9 mouse cellular contexts compared by ENCODE assay signal in genomic region chr2:131546745-131547408, GRCm38 (mm10). TPM values are rescaled to one million over a fixed set of nuclear protein-coding genes. Genes with fewer than 3 reads are reported as not detected.
DNase-seq lines count a peak whose midpoint lies in the region; ATAC-seq and TF ChIP-seq lines count a peak whose summit lies in the region.
"Had no signal": no experiment of that assay in that cellular context is flagged by ENCODE, and none has a peak within 500 bp of the region (broad histone marks: within the 10 kb centered on the region; RNA-seq: fewer than 3 reads in every experiment).

No protein-coding gene starts in this region.

- peak overlapping the region; percentile 72; the same call in 1 of the 2 replicates for H3K4me2 ChIP-seq in liver, embryonic 12.5 days
- no peak overlapping the region for H3K4me2 ChIP-seq in liver, embryonic 11.5 days
- peak overlapping the region; percentile 73 for H3K4me2 ChIP-seq in midbrain, embryonic 14.5 days (ENCODE audit: low read length)
- no peak overlapping the region for H3K4me2 ChIP-seq in liver, postnatal 0 days (ENCODE audit: low read depth, low read length)

- no peak for TF ChIP-seq POLR2A in cerebellum, adult 2 months (IDR thresholded peaks at IDR 0.05; ENCODE audit: borderline replicate concordance, insufficient read depth, low read length)

- H3K27me3 ChIP-seq in liver, embryonic 12.5 days (replicated peaks) = peaks cover 94% of the 10 kb centered on the region
- H3K27me3 ChIP-seq in liver, embryonic 11.5 days (replicated peaks; ENCODE audit: control insufficient read depth, insufficient read depth, low read length) = peaks cover 53% of the 10 kb centered on the region
- peaks cover 64% of the 10 kb centered on the region for H3K27me3 ChIP-seq in hindbrain, embryonic 10.5 days (ENCODE audit: insufficient read depth, poor library complexity, severe bottlenecking)
- peaks cover 38% of the 10 kb centered on the region for H3K27me3 ChIP-seq in midbrain, embryonic 14.5 days (ENCODE audit: control insufficient read depth, insufficient read depth, low read length)
- no peaks in the 10 kb centered on the region for H3K27me3 ChIP-seq in cerebellum, adult 2 months (ENCODE audit: control insufficient read depth, insufficient read depth, low read length)
- H3K27me3 ChIP-seq in liver, postnatal 0 days (ENCODE audit: insufficient read depth, low read length) = peaks cover 40% of the 10 kb centered on the region

- peak overlapping the region; percentile 50; the same call in 1 of the 2 replicates for H3K4me3 ChIP-seq in liver, embryonic 12.5 days
- no peak overlapping the region for H3K4me3 ChIP-seq in liver, embryonic 11.5 days (ENCODE audit: low read depth, low read length)
- 0 out of 2 replicates have a peak overlapping the region, but pooled peaks have one; percentile 53 for H3K4me3 ChIP-seq in hindbrain, embryonic 10.5 days
- no peak overlapping the region for H3K4me3 ChIP-seq in midbrain, embryonic 14.5 days (replicated peaks; ENCODE audit: low read depth, low read length)
- no peak overlapping the region for H3K4me3 ChIP-seq in cerebellum, adult 2 months (replicated peaks; ENCODE audit: insufficient read depth, low read depth, low read length)
- no peak overlapping the region for H3K4me3 ChIP-seq in liver, postnatal 0 days (ENCODE audit: low read depth, low read length)

- H3K4me1 ChIP-seq in liver, embryonic 12.5 days = peaks cover 11% of the 10 kb centered on the region
- no peaks in the 10 kb centered on the region; the same call in 1 of the 2 replicates for H3K4me1 ChIP-seq in liver, embryonic 11.5 days (replicated peaks; ENCODE audit: control insufficient read depth, insufficient read depth, low read length)
- peaks cover 30% of the 10 kb centered on the region for H3K4me1 ChIP-seq in hindbrain, embryonic 10.5 days (replicated peaks)
- H3K4me1 ChIP-seq in midbrain, embryonic 14.5 days (ENCODE audit: control insufficient read depth, insufficient read depth, low read length) = peaks cover 8% of the 10 kb centered on the region; the same call in 1 of the 2 replicates
- peaks cover 9% of the 10 kb centered on the region for H3K4me1 ChIP-seq in cerebellum, adult 2 months (ENCODE audit: control insufficient read depth, insufficient read depth, low read length)
- H3K4me1 ChIP-seq in liver, postnatal 0 days (ENCODE audit: insufficient read depth) = peaks cover 3% of the 10 kb centered on the region

- H3K9me3 ChIP-seq in liver, embryonic 12.5 days (replicated peaks) = no peaks in the 10 kb centered on the region
- H3K9me3 ChIP-seq in liver, embryonic 11.5 days (ENCODE audit: control insufficient read depth, low read length) = no peaks in the 10 kb centered on the region
- no peaks in the 10 kb centered on the region for H3K9me3 ChIP-seq in hindbrain, embryonic 10.5 days
- no peaks in the 10 kb centered on the region for H3K9me3 ChIP-seq in midbrain, embryonic 14.5 days (ENCODE audit: control insufficient read depth, low read length)
- H3K9me3 ChIP-seq in liver, postnatal 0 days (ENCODE audit: low read length) = no peaks in the 10 kb centered on the region

- TF ChIP-seq EP300 in liver, postnatal 0 days (IDR thresholded peaks at IDR 0.05; ENCODE audit: low read depth) = no peak

- no peak overlapping the region for H3K27ac ChIP-seq in liver, embryonic 12.5 days
- H3K27ac ChIP-seq in liver, embryonic 11.5 days (ENCODE audit: low read depth, low read length) = no peak overlapping the region
- H3K27ac ChIP-seq in hindbrain, embryonic 10.5 days = no peak overlapping the region
- no peak overlapping the region for H3K27ac ChIP-seq in midbrain, embryonic 14.5 days (replicated peaks; ENCODE audit: low read depth, low read length)
- no peak overlapping the region for H3K27ac ChIP-seq in cerebellum, adult 2 months (ENCODE audit: insufficient read depth, low read length)
- no peak overlapping the region for H3K27ac ChIP-seq in liver, postnatal 0 days (ENCODE audit: low read depth)

- no peak overlapping the region for H3K9ac ChIP-seq in liver, embryonic 12.5 days
- no peak overlapping the region for H3K9ac ChIP-seq in liver, embryonic 11.5 days (ENCODE audit: low read depth, low read length)
- no peak overlapping the region for H3K9ac ChIP-seq in midbrain, embryonic 14.5 days (replicated peaks; ENCODE audit: low read length)
- no peak overlapping the region for H3K9ac ChIP-seq in liver, postnatal 0 days (replicated peaks)

- 10% methylated on average over 19 of the region's 19 CpGs for WGBS in liver, embryonic 12.5 days (ENCODE audit: insufficient replicate concordance)
- WGBS in liver, embryonic 11.5 days = 11% methylated on average over 19 of the region's 19 CpGs
- WGBS in hindbrain, embryonic 10.5 days = 14% methylated on average over 19 of the region's 19 CpGs
- 11% methylated on average over 19 of the region's 19 CpGs for WGBS in midbrain, embryonic 14.5 days
- WGBS in cerebellum, adult 2 months = 42% methylated on average over 19 of the region's 19 CpGs
- WGBS in liver, postnatal 0 days (ENCODE audit: insufficient replicate concordance) = 11% methylated on average over 19 of the region's 19 CpGs

- DNase-seq in liver, embryonic 11.5 days (ENCODE audit: low spot score) = no peak
- peak; percentile 50 for DNase-seq in embryo, embryonic 11 days
- peak; percentile 45 for DNase-seq in hindbrain, embryonic 10.5 days (ENCODE audit: low spot score)
- peak; percentile 42 for DNase-seq in midbrain, embryonic 14.5 days
- no peak for DNase-seq in testis, postnatal 10 days (ENCODE audit: low spot score)
- no peak for DNase-seq in cerebellum, adult 2 months
- DNase-seq in liver, postnatal 0 days = no peak
- DNase-seq: gastrocnemius, postnatal 25 days had no signal

- ATAC-seq in liver, embryonic 12.5 days = no peak
- ATAC-seq in liver, embryonic 11.5 days (replicated peaks; ENCODE audit: low FRiP score) = no peak
- ATAC-seq in midbrain, embryonic 14.5 days (ENCODE audit: low FRiP score, low TSS enrichment) = no peak
- no peak for ATAC-seq in liver, postnatal 0 days

- no peaks in the 10 kb centered on the region for H3K36me3 ChIP-seq in liver, embryonic 12.5 days
- H3K36me3 ChIP-seq in liver, embryonic 11.5 days (ENCODE audit: control insufficient read depth, insufficient read depth, low read length) = no peaks in the 10 kb centered on the region
- no peaks in the 10 kb centered on the region for H3K36me3 ChIP-seq in hindbrain, embryonic 10.5 days
- H3K36me3 ChIP-seq in midbrain, embryonic 14.5 days (ENCODE audit: control insufficient read depth, insufficient read depth, low read length) = no peaks in the 10 kb centered on the region
- no peaks in the 10 kb centered on the region for H3K36me3 ChIP-seq in liver, postnatal 0 days (replicated peaks; ENCODE audit: insufficient read depth, low read length)

- TF ChIP-seq CTCF in cerebellum, adult 2 months (IDR thresholded peaks at IDR 0.05; ENCODE audit: borderline replicate concordance, insufficient read depth, low read depth, low read length) = no peak
- TF ChIP-seq CTCF in liver, postnatal 0 days (IDR thresholded peaks at IDR 0.05; ENCODE audit: low read depth) = no peak

RNA-seq across cellular contexts. Expression of gene Adra1d, which starts 15.2 kb away (rescaled TPM):
- 1.3 and 1.4 TPM in 2 replicates for polyA plus RNA-seq in liver, embryonic 12.5 days (2016; fragmentation: Nextera tagmentation; extraction: Ambion mirVana)
- polyA plus RNA-seq in liver, embryonic 11.5 days (2014; fragmentation: Nextera tagmentation; extraction: Ambion mirVana) = 1.1 and 1.5 TPM in 2 replicates
- 0.16 and 0.31 TPM in 2 replicates for polyA plus RNA-seq in hindbrain, embryonic 10.5 days (2016; fragmentation: Nextera tagmentation; extraction: Ambion mirVana)
- not detected in 2 replicates for polyA plus RNA-seq in midbrain, embryonic 14.5 days (2014; fragmentation: Nextera tagmentation; extraction: Ambion mirVana)
- 7.0 and 7.8 TPM in 2 replicates for polyA plus RNA-seq in cerebellum, adult 2 months (2012; rRNA removed)
- polyA plus RNA-seq in liver, postnatal 0 days (2015; fragmentation: Nextera tagmentation; extraction: Ambion mirVana) = 0.09 and 0.17 TPM in 2 replicates

RNA-seq across cellular contexts. Expression of gene Smox, which starts 55.6 kb away (rescaled TPM):
- polyA plus RNA-seq in liver, embryonic 12.5 days (2016; fragmentation: Nextera tagmentation; extraction: Ambion mirVana) = 105 and 116 TPM in 2 replicates
- polyA plus RNA-seq in liver, embryonic 11.5 days (2014; fragmentation: Nextera tagmentation; extraction: Ambion mirVana) = 36.3 and 44.9 TPM in 2 replicates
- 30.0 and 34.1 TPM in 2 replicates for polyA plus RNA-seq in hindbrain, embryonic 10.5 days (2016; fragmentation: Nextera tagmentation; extraction: Ambion mirVana)
- 31.4 and 37.7 TPM in 2 replicates for polyA plus RNA-seq in midbrain, embryonic 14.5 days (2014; fragmentation: Nextera tagmentation; extraction: Ambion mirVana)
- 93.0 and 93.4 TPM in 2 replicates for polyA plus RNA-seq in cerebellum, adult 2 months (2012; rRNA removed)
- polyA plus RNA-seq in liver, postnatal 0 days (2015; fragmentation: Nextera tagmentation; extraction: Ambion mirVana) = 56.7 and 60.8 TPM in 2 replicates

Comparison
In these comparisons a context has a peak if more than half of its experiments do, and no peak if none do; other contexts are left out.
1. H3K4me2 ChIP-seq: peak in liver, embryonic 12.5 days (single experiment) and midbrain, embryonic 14.5 days (single experiment); none in liver, embryonic 11.5 days (single experiment) and liver, postnatal 0 days (single experiment).
2. H3K4me3 ChIP-seq: peak in liver, embryonic 12.5 days (single experiment) and hindbrain, embryonic 10.5 days (single experiment); none in liver, embryonic 11.5 days (single experiment), midbrain, embryonic 14.5 days (single experiment), cerebellum, adult 2 months (single experiment) and liver, postnatal 0 days (single experiment).
3. DNase-seq: peak in embryo, embryonic 11 days (single experiment), hindbrain, embryonic 10.5 days (single experiment) and midbrain, embryonic 14.5 days (single experiment); none in liver, embryonic 11.5 days (single experiment), testis, postnatal 10 days (single experiment), cerebellum, adult 2 months (0 of 2) and liver, postnatal 0 days (single experiment).